Mouse (Mus musculus) heart, adult 2 months (tissue): ENCODE measurements around the gene Ddr2. TPM values are rescaled to one million over a fixed set of nuclear protein-coding genes. Genes with fewer than 3 reads are reported as not detected.
"Not testable (repeated sequence)": the region's sequence is repeated elsewhere in the genome, so short reads cannot be mapped to it uniquely, and the experiment has no call there.

Experiments used
- DNase-seq, 2 experiments: peaks; one replicate each; pipeline ENCODE4 v3.0.0; 2021
- H3K27ac ChIP-seq: fragments of 200-600 bp; 2 replicates; pipeline ENCODE4 v1.8.1; 2022
- H3K27me3 ChIP-seq: fragments of 200-500 bp; 2 replicates; pipeline ENCODE4 v1.6.1; 2012; ENCODE audit warnings: mild to moderate bottlenecking, low read length, inconsistent platforms, mixed read lengths; ENCODE audit not compliant: control insufficient read depth, insufficient read depth
- H3K36me3 ChIP-seq: fragments of 200-500 bp; 2 replicates; pipeline ENCODE4 v1.6.1; 2012; ENCODE audit warnings: low read length, inconsistent platforms; ENCODE audit not compliant: control insufficient read depth, insufficient read depth
- H3K4me1 ChIP-seq: fragments of 200-500 bp; 2 replicates; pipeline ENCODE4 v1.6.1; 2011; ENCODE audit warnings: low read length; ENCODE audit not compliant: control insufficient read depth, insufficient read depth
- H3K4me3 ChIP-seq: fragments of 200-600 bp; 2 replicates; pipeline ENCODE4 v1.8.1; 2022
- H3K79me2 ChIP-seq: fragments of 200-500 bp; replicated peaks from 2 replicates; pipeline ENCODE4 v1.6.1; 2012; ENCODE audit warnings: mild to moderate bottlenecking, inconsistent platforms, low read length, moderate library complexity, mixed read lengths; ENCODE audit not compliant: control insufficient read depth, insufficient read depth
- H3K9ac ChIP-seq: fragments of 200-500 bp; 2 replicates; pipeline ENCODE4 v1.6.1; 2012; ENCODE audit warnings: low read depth, mild to moderate bottlenecking, control low read depth, inconsistent platforms, low read length, mixed read lengths
- CTCF ChIP-seq: fragments of 200-600 bp; IDR thresholded peaks from 2 replicates; pipeline ENCODE4 v1.8.1; 2022; ENCODE audit warnings: antibody characterized with exemption, mild to moderate bottlenecking, moderate library complexity
- EP300 ChIP-seq: fragments of 200-500 bp; IDR thresholded peaks from 2 replicates; pipeline ENCODE4 v1.6.1; 2011; ENCODE audit warnings: low read depth, low read length, control low read depth; ENCODE audit not compliant: insufficient read depth
- POLR2A ChIP-seq: fragments of 200-500 bp; IDR thresholded peaks from 2 replicates; pipeline ENCODE4 v1.6.1; 2011; ENCODE audit warnings: mild to moderate bottlenecking, low read depth, low read length, control low read depth; ENCODE audit not compliant: insufficient read depth
- WGBS: fragments of 180-500 bp; shearing (Covaris S2); methylation state at CpG from one replicate; pipeline ENCODE4 v1.1.7; 2018; 5-methylcytosine and 5-hydroxymethylcytosine counted together
- intact Hi-C: fragments of 180-260 bp; cut with DNase I; formaldehyde crosslinking; loops from one replicate; pipeline ENCODE4 v1.15.1; 2025
- polyA plus RNA-seq: library from polyadenylated mRNA; depleted of rRNA; stranded (reverse); fragments of >200 nt; gene quantifications from 2 replicates; pipeline ENCODE4 v1.2.3, GENCODE M21; 2012
- total RNA-seq, 2 experiments: library from RNA; stranded (reverse); gene quantifications; 2 replicates each; pipeline ENCODE4 v1.2.3; 2021

The Ddr2 gene
- total and polyA plus RNA-seq, 3 experiments = 10.3 to 22.5 (median 21.9) TPM

DNA sequence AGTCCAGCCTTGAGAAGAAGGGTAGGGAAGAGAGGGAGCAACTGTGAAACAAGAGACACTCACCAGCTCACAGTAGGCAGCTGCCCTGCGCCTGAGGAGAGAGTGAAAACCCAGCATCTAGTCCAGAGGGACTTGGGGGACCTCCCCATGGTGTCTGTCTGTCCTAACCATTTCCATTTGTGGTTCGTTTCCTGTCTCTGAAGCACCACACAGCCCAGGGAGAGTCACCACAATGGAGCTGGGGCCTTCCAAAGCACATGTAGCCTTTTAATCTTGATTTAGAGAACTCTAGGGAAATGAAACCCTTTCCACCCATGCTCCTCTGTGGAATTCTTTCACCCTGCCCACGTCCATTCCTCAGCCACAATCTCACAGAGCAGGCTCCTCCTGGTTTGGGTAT, 105.3 kb downstream of the Ddr2 start:
- Histone ChIP-seq H3K4me3 (no peak overlapping the region), H3K36me3 (no peaks in the 10 kb centered on the region), H3K79me2 (no peaks in the 10 kb centered on the region), H3K27me3 (no peaks in the 10 kb centered on the region), H3K9ac (no peak overlapping the region), H3K4me1 (peaks cover 2% of the 10 kb centered on the region; the same call in 1 of the 2 replicates), H3K27ac (no peak overlapping the region)
- no peak for DNase-seq
- intact Hi-C loops = loop anchor here (5.0 kb wide), 1 partner anchor 107 kb away; the partner anchor contains the start of gene Ddr2
- TF ChIP-seq CTCF (no peak), POLR2A (no peak), EP300 (no peak)
- 80% methylated on average over 3 of the region's 3 CpGs for WGBS

DNA sequence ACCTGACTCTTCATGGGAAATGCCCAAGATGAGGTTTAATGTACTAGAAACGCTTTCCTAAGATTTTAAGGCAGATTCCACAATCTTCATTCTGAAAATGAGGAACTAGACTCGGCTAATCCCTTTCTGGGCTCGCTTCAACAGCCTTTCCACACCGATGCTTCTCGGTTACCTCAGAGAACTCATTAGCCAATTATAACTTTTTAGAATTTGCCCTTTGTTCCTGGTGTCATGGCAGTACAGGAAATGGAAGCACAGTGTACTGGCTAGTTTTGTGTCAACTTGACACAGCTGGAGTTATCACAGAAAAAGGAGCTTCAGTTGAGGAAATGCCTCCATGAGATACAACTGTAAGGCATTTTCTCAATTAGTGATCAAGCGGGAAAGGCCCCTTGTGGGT, 116.7 kb downstream of the Ddr2 start:
- H3K27ac ChIP-seq, H3K79me2 ChIP-seq, DNase-seq, H3K27me3 ChIP-seq, H3K36me3 ChIP-seq, H3K9ac ChIP-seq, H3K4me3 ChIP-seq, intact Hi-C loops, H3K4me1 ChIP-seq: not testable (repeated sequence)
- 86% methylated on average over 6 of the region's 6 CpGs for WGBS

DNA sequence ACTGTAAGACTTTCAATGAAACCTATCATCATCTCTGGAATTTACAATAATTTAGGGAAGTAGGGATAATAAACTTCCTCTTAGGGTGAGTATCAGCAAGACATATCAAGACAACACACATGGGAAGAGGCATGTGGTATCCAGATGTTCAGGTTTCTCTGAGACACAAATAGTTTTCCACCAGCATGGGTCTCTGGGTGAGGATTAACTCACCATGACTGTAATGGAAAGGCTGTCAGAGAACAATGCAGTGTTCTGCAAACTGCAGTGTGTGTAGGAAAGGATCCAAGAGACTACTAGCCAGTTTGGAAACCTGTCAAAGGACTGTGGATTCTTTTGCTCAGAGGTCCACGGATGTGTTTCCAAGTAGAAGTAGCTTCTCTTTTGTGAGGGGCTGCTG, 124.4 kb downstream of the Ddr2 start:
- intact Hi-C loops = no loop called here
- TF ChIP-seq CTCF (no peak), EP300 (no peak), POLR2A (no peak)
- no peaks in the 10 kb centered on the region for H3K27me3 ChIP-seq
- no peaks in the 10 kb centered on the region for H3K79me2 ChIP-seq
- H3K36me3 ChIP-seq = no peaks in the 10 kb centered on the region
- H3K4me3 ChIP-seq = no peak overlapping the region
- H3K27ac ChIP-seq = no peak overlapping the region
- H3K9ac ChIP-seq = no peak overlapping the region
- no peaks in the 10 kb centered on the region for H3K4me1 ChIP-seq
- no peak for DNase-seq
- 37% methylated on average over 1 of the region's 1 CpGs for WGBS

DNA sequence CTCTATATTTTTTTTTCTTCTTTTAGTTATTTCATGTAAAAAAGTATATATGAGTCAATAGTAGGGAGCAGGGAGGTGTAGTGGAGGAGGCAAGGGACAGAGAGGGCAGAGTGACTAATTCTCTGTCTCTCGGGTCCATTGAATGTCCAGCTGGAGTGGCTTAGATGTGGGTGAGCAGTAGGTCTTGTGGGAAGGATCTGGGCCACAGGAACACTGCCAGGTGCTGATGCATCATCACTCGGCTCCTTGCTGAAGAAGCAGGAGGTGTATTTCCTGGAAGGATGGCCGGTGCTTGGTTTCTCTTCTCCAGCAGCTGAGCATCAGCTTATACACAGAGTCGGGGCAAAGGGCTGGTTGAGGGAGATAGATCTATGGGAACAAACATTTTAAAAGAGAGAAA, 132.9 kb downstream of the Ddr2 start:
- no peak overlapping the region for H3K4me3 ChIP-seq
- H3K79me2 ChIP-seq = no peaks in the 10 kb centered on the region
- intact Hi-C loops = no loop called here
- DNase-seq = no peak
- H3K27ac ChIP-seq = no peak overlapping the region
- TF ChIP-seq POLR2A = no peak
- TF ChIP-seq CTCF = no peak
- TF ChIP-seq EP300 = no peak
- WGBS = 67% methylated on average over 4 of the region's 4 CpGs
- H3K9ac ChIP-seq = no peak overlapping the region
- no peaks in the 10 kb centered on the region for H3K36me3 ChIP-seq
- H3K27me3 ChIP-seq = no peaks in the 10 kb centered on the region
- H3K4me1 ChIP-seq = no peaks in the 10 kb centered on the region

DNA sequence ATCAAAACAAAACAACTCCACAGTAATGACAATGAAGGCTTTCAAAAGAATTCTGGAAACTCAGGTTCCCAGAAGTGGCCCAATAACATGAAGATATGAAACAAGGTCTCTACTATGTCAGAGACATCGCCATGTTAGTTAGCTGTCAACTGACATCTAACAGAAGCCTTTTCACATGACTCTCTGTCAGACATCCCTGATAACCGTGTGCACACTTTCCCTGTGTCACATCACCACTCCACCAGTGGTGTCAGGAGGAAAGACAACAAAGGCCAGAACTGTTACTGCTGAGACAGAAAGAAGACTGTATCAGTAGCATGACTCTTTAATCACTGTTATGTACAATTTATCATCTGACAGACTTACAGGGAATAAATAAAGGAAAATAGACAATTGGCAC, 138.6 kb downstream of the Ddr2 start:
- Histone ChIP-seq H3K27ac (no peak overlapping the region), H3K9ac (no peak overlapping the region), H3K4me1 (no peaks in the 10 kb centered on the region), H3K79me2 (no peaks in the 10 kb centered on the region), H3K27me3 (no peaks in the 10 kb centered on the region), H3K36me3 (no peaks in the 10 kb centered on the region), H3K4me3 (no peak overlapping the region)
- 38% methylated on average over 2 of the region's 2 CpGs for WGBS
- intact Hi-C loops = no loop called here
- DNase-seq = no peak
- no peak for TF ChIP-seq CTCF
- no peak for TF ChIP-seq POLR2A
- 0 out of 2 replicates have a peak, but pooled peaks have one; percentile 40 for TF ChIP-seq EP300

DNA sequence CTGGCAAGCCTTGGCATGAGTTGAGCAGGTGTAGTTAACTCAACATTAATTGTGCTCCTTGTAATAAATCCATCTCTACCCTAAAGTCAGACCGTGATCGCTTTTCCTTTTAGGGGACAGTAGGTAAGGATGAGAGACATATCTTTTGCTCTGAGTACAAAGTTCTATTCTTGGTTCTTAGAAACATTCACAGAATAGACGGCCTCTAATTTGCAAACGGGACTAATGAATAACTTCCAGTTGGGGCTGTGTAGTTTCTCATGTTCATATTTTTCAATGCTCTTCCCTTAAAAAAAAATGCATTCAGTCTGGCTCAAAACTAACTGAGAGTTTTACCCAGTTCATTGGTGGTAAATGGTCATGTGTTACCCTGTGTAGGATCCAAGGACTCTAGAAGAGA, 139.6 kb downstream of the Ddr2 start:
- Histone ChIP-seq H3K27me3 (no peaks in the 10 kb centered on the region), H3K79me2 (no peaks in the 10 kb centered on the region), H3K36me3 (no peaks in the 10 kb centered on the region), H3K27ac (no peak overlapping the region), H3K4me3 (no peak overlapping the region), H3K4me1 (no peaks in the 10 kb centered on the region), H3K9ac (no peak overlapping the region)
- intact Hi-C loops = no loop called here
- no peak for DNase-seq
- TF ChIP-seq CTCF (no peak), EP300 (no peak), POLR2A (no peak)
- WGBS = 86% methylated on average over 4 of the region's 4 CpGs

DNA sequence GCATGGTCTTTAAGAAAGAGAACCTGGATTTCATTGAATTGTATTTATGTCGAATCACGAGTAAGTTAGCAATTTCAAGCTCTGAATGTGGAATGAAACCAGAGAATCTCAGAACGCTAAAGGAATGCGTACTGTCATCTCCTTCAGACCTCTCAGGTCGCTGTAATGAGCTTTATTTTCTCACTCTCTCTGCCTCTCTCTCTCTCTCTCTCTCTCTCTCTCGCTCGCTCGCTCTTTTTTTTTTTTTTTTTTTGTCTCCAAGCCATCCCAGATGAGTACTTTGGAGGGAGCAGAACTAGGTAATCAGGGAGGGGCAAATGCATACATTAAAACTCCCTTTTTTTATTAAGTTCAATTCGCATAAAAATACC, 141.1 kb downstream of the Ddr2 start:
- no peaks in the 10 kb centered on the region for H3K79me2 ChIP-seq
- under 1% methylated on average over 9 of the region's 9 CpGs for WGBS
- peak overlapping the region; percentile 39; the same call in 1 of the 2 replicates for H3K9ac ChIP-seq
- intact Hi-C loops = loop anchor here (5.0 kb wide), 1 partner anchor 168 kb away; no protein-coding TSS in a partner anchor
- peak overlapping the region; percentile 64 for H3K4me3 ChIP-seq
- DNase-seq = no peak
- H3K36me3 ChIP-seq = no peaks in the 10 kb centered on the region
- no peaks in the 10 kb centered on the region for H3K4me1 ChIP-seq
- no peaks in the 10 kb centered on the region for H3K27me3 ChIP-seq
- H3K27ac ChIP-seq = peak overlapping the region; percentile 55
- TF ChIP-seq EP300 (no peak), POLR2A (no peak), CTCF (no peak)
